Mouse (Mus musculus) limb, embryonic 13.5 days (tissue): ENCODE results near the gene Uspl1. TPM values are rescaled to one million over a fixed set of nuclear protein-coding genes. Genes with fewer than 3 reads are reported as not detected.
A peak's percentile ranks its signal among the peaks of the same experiment; 100 is the strongest.

Experiments used
- ATAC-seq: fragments of 200-750 bp; cut with Nextera tagmentation; 2 replicates; pipeline ENCODE4 v1.8.0; 2017; ENCODE audit warnings: low read depth, moderate number of reproducible peaks, moderate TSS enrichment; ENCODE audit not compliant: low FRiP score
- H3K27ac ChIP-seq: fragments of 300-500 bp; sonication (generic); 2 replicates; pipeline ENCODE4 v1.5.1; 2015; ENCODE audit warnings: inconsistent platforms, mild to moderate bottlenecking, moderate library complexity
- H3K27me3 ChIP-seq: fragments of 300-500 bp; sonication (generic); 2 replicates; pipeline ENCODE4 v1.6.1; 2015; ENCODE audit warnings: mild to moderate bottlenecking, inconsistent platforms
- H3K36me3 ChIP-seq: fragments of 300-500 bp; sonication (generic); 2 replicates; pipeline ENCODE4 v1.6.1; 2015; ENCODE audit warnings: inconsistent platforms, mild to moderate bottlenecking, moderate library complexity
- H3K4me1 ChIP-seq: fragments of 300-500 bp; sonication (generic); 2 replicates; pipeline ENCODE4 v1.6.1; 2015; ENCODE audit warnings: inconsistent platforms
- H3K4me2 ChIP-seq: fragments of 300-500 bp; sonication (generic); replicated peaks from 2 replicates; pipeline ENCODE4 v1.6.1; 2015; ENCODE audit warnings: inconsistent platforms, mild to moderate bottlenecking, moderate library complexity
- H3K4me3 ChIP-seq: fragments of 300-500 bp; sonication (generic); 2 replicates; pipeline ENCODE4 v1.5.1; 2015; ENCODE audit warnings: moderate library complexity, mild to moderate bottlenecking, inconsistent platforms
- H3K9ac ChIP-seq: fragments of 300-500 bp; sonication (generic); 2 replicates; pipeline ENCODE4 v1.6.1; 2015; ENCODE audit warnings: mild to moderate bottlenecking, inconsistent platforms
- H3K9me3 ChIP-seq: fragments of 300-500 bp; sonication (generic); 2 replicates; pipeline ENCODE4 v1.6.1; 2016; ENCODE audit warnings: inconsistent platforms
- WGBS: fragments of 180-500 bp; shearing (Covaris S2); methylation state at CpG from one replicate; pipeline ENCODE4 v1.1.7; 2015; 5-methylcytosine and 5-hydroxymethylcytosine counted together
- polyA plus RNA-seq: library from polyadenylated mRNA; unstranded; fragments of >200 nt; fragmentation: Nextera tagmentation; extraction: Ambion mirVana; gene quantifications from 2 replicates; pipeline ENCODE4 v1.2.1, GENCODE M21; 2015

Uspl1 gene
- polyA plus RNA-seq, 1 experiment from 2014 or later, result 59.5 TPM

- Histone ChIP-seq H3K36me3 (no peaks in the 10 kb centered on the region), H3K27ac (no peak overlapping the region), H3K4me2 (peak overlapping the region; percentile 19; the same call in 1 of the 2 replicates), H3K9ac (no peak overlapping the region), H3K9me3 (no peaks in the 10 kb centered on the region; the same call in 1 of the 2 replicates), H3K4me3 (no peak overlapping the region), H3K4me1 (peaks cover 11% of the 10 kb centered on the region), H3K27me3 (no peaks in the 10 kb centered on the region)
- WGBS, result 49% methylated on average over 19 of the region's 20 CpGs
- ATAC-seq, result no peak
Measured at GRCm38 (mm10) chr5:149247047-149247904, 63.1 kb downstream of the Uspl1 start.

GRCm38 (mm10) chr5:149252303-149252702 lies 68.2 kb downstream of the Uspl1 start:
- Histone ChIP-seq H3K4me2 (no peak overlapping the region), H3K9ac (no peak overlapping the region), H3K27ac (no peak overlapping the region), H3K36me3 (no peaks in the 10 kb centered on the region), H3K4me3 (no peak overlapping the region), H3K4me1 (peaks cover 5% of the 10 kb centered on the region; the same call in 1 of the 2 replicates), H3K9me3 (no peaks in the 10 kb centered on the region), H3K27me3 (no peaks in the 10 kb centered on the region)
- WGBS, result 89% methylated on average over 3 of the region's 3 CpGs
- ATAC-seq, result no peak

- Histone ChIP-seq H3K4me3 (no peak overlapping the region), H3K4me1 (peaks cover under 1% of the 10 kb centered on the region), H3K36me3 (no peaks in the 10 kb centered on the region), H3K9me3 (no peaks in the 10 kb centered on the region), H3K4me2 (no peak overlapping the region), H3K27me3 (no peaks in the 10 kb centered on the region), H3K9ac (no peak overlapping the region), H3K27ac (no peak overlapping the region)
- WGBS, result 64% methylated on average over 2 of the region's 2 CpGs
- ATAC-seq, result no peak
Measured at GRCm38 (mm10) chr5:149253491-149253890, 69.3 kb downstream of the Uspl1 start.

- no peak overlapping the region for H3K4me2 ChIP-seq
- H3K4me1 ChIP-seq, result peaks cover 11% of the 10 kb centered on the region
- ATAC-seq, result no peak
- H3K9me3 ChIP-seq, result no peaks in the 10 kb centered on the region
- H3K36me3 ChIP-seq, result no peaks in the 10 kb centered on the region
- no peak overlapping the region for H3K9ac ChIP-seq
- H3K27me3 ChIP-seq, result no peaks in the 10 kb centered on the region
- H3K27ac ChIP-seq, result no peak overlapping the region
- 82% methylated on average over 2 of the region's 2 CpGs for WGBS
- H3K4me3 ChIP-seq, result no peak overlapping the region
Measured at GRCm38 (mm10) chr5:149255522-149255921, 71.4 kb downstream of the Uspl1 start.

- Histone ChIP-seq H3K9me3 (no peaks in the 10 kb centered on the region), H3K27ac (no peak overlapping the region), H3K27me3 (no peaks in the 10 kb centered on the region), H3K4me1 (peaks cover 11% of the 10 kb centered on the region), H3K4me3 (no peak overlapping the region), H3K36me3 (no peaks in the 10 kb centered on the region), H3K9ac (no peak overlapping the region), H3K4me2 (no peak overlapping the region)
- WGBS, result 47% methylated on average over 14 of the region's 14 CpGs
- ATAC-seq, result peak; percentile 42; the same call in 1 of the 2 replicates
Measured at GRCm38 (mm10) chr5:149257518-149258281, 73.5 kb downstream of the Uspl1 start.

GRCm38 (mm10) chr5:149259093-149259492 lies 74.9 kb downstream of the Uspl1 start:
- Histone ChIP-seq H3K36me3 (no peaks in the 10 kb centered on the region), H3K27me3 (no peaks in the 10 kb centered on the region), H3K9me3 (no peaks in the 10 kb centered on the region), H3K4me1 (peaks cover 11% of the 10 kb centered on the region), H3K9ac (peak overlapping the region; percentile 43), H3K27ac (peak overlapping the region; percentile 33; the same call in 1 of the 2 replicates), H3K4me2 (peak overlapping the region; percentile 49), H3K4me3 (0 out of 2 replicates have a peak overlapping the region, but pooled peaks have one; percentile 5)
- peak; percentile 77 for ATAC-seq
- WGBS, result 23% methylated on average over 16 of the region's 16 CpGs

GRCm38 (mm10) chr5:149261449-149261848 lies 77.3 kb downstream of the Uspl1 start:
- no peak overlapping the region for H3K4me2 ChIP-seq
- 76% methylated on average over 7 of the region's 7 CpGs for WGBS
- no peaks in the 10 kb centered on the region for H3K27me3 ChIP-seq
- H3K4me3 ChIP-seq, result no peak overlapping the region
- no peaks in the 10 kb centered on the region for H3K36me3 ChIP-seq
- H3K9ac ChIP-seq, result no peak overlapping the region
- H3K9me3 ChIP-seq, result no peaks in the 10 kb centered on the region
- H3K27ac ChIP-seq, result no peak overlapping the region
- no peak for ATAC-seq
- peaks cover 11% of the 10 kb centered on the region for H3K4me1 ChIP-seq

- Histone ChIP-seq H3K27me3 (no peaks in the 10 kb centered on the region), H3K9me3 (no peaks in the 10 kb centered on the region), H3K36me3 (no peaks in the 10 kb centered on the region), H3K4me2 (no peak overlapping the region), H3K4me3 (no peak overlapping the region), H3K9ac (no peak overlapping the region), H3K4me1 (peaks cover 11% of the 10 kb centered on the region), H3K27ac (no peak overlapping the region)
- no peak for ATAC-seq
- 71% methylated on average over 6 of the region's 6 CpGs for WGBS
Measured at GRCm38 (mm10) chr5:149261866-149262265, 77.7 kb downstream of the Uspl1 start.

GRCm38 (mm10) chr5:149264405-149264804 lies 80.3 kb downstream of the Uspl1 start, which contains the start of gene Alox5ap:
Alox5ap (plus strand) TSS chr5:149264767.
- no peaks in the 10 kb centered on the region for H3K36me3 ChIP-seq
- no peaks in the 10 kb centered on the region for H3K27me3 ChIP-seq
- 58% methylated on average over 4 of the region's 4 CpGs for WGBS
- ATAC-seq, result no peak
- H3K4me3 ChIP-seq, result no peak within 1 kb of the TSS
- H3K4me1 ChIP-seq, result peaks cover 2% of the 10 kb centered on the region
- no peak within 1 kb of the TSS for H3K9ac ChIP-seq
- no peaks in the 10 kb centered on the region for H3K9me3 ChIP-seq
- no peak within 1 kb of the TSS for H3K4me2 ChIP-seq
- no peak within 1 kb of the TSS for H3K27ac ChIP-seq

- H3K4me1 ChIP-seq, result no peaks in the 10 kb centered on the region
- no peaks in the 10 kb centered on the region for H3K9me3 ChIP-seq
- no peaks in the 10 kb centered on the region for H3K36me3 ChIP-seq
- H3K27ac ChIP-seq, result no peak overlapping the region
- no peak overlapping the region for H3K4me2 ChIP-seq
- no peaks in the 10 kb centered on the region for H3K27me3 ChIP-seq
- no peak overlapping the region for H3K9ac ChIP-seq
- WGBS, result 53% methylated on average over 5 of the region's 6 CpGs
- 0 out of 2 replicates have a peak, but pooled peaks have one; percentile 28 for ATAC-seq
- H3K4me3 ChIP-seq, result no peak overlapping the region
Measured at GRCm38 (mm10) chr5:149264878-149265279, 80.7 kb downstream of the Uspl1 start.
